Mouse (Mus musculus) thymus, postnatal 36 days (tissue): ENCODE measurements around the gene Cactin.

Experiments
- DNase-seq, 2 experiments: peaks; one replicate each; pipeline ENCODE4 v3.0.0; 2022; ENCODE audit warnings: mixed read lengths in 2 of 2

Gene Cactin

GRCm38 (mm10) chr10:81319741-81320549 is 958 bp upstream of the Cactin start:
- peak; percentile 60 to 95 for DNase-seq

GRCm38 (mm10) chr10:81321436-81321835 is 533 bp downstream of the Cactin start:
- DNase-seq = no peak

DNA sequence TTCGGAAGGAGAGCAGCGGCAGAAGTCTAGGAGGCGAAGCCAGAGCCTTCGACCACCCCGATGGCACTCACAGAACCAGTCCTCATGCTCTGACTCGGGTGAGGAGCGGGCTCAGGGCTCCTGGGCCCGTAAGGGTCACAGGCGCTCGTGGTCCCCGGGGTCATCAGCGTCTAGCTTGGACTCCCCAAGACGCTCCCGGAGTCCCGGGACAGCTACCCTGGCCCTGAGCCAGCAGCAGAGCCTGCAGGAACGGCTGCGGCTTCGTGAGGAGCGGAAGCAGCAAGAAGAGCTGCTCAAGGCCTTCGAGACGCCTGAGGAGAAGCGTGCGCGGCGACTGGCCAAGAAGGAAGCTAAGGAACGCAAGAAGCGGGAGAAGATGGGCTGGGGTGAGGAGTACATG is 1.5 kb downstream of the Cactin start:
- DNase-seq = peak in 1 of 2 experiments; percentile 43

DNA sequence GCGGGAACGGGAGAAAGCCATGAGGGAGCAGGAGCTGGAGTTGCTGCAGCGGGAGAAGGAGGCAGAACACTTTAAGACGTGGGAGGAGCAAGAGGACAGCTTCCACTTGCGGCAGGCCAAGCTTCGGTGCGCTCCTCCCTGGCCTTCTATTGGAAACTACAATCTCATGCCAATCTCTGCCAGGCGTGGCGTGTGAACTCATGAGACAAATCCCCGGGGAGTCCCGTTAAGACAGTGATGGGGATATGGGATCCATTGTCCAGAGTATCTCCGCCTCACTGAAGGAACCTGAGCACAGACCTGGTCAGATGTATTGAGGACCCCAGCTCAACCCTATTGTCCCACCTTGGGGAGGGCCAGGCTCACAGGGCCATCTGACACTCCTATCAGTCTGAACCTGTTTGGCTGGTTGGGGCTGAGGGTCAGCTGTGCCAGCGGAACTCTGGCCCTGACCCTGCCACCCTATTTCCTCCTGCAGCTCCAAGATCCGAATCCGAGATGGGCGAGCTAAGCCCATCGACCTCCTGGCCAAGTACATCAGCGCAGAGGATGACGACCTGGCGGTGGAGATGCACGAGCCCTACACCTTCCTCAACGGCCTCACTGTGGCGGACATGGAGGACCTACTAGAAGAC is 2.4 kb downstream of the Cactin start:
- no peak for DNase-seq

DNA sequence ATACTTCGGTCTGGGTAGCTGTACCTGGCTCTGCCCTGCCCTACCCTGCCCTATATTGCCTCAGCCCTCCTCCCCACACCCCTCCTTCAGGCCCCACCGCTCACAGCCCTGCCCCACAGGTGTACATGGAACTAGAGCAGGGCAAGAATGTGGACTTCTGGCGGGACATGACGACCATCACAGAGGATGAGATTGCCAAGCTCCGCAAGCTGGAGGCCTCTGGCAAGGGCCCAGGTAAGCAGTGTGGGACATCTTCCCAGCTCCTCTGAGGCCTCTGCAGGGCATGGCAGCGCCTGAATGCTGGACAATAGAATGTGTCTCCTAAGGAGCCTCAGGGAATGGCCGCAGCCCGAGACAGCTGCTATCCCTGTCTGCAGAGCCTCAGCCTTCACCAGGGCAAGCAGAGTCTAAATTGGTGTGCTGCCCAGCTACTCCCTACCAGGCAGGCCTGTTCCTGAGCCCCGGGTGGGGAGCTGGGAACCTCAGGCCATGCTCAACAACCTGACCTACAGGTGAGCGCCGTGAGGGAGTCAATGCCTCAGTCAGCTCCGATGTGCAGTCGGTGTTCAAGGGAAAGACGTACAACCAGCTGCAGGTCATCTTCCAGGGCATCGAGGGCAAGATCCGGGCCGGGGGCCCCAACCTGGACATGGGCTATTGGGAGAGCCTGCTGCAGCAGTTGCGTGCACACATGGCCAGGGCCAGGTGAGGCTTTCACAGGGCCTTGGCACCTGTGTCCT is 3.1 kb downstream of the Cactin start:
- peak in 1 of 2 experiments; percentile 16 for DNase-seq

DNA sequence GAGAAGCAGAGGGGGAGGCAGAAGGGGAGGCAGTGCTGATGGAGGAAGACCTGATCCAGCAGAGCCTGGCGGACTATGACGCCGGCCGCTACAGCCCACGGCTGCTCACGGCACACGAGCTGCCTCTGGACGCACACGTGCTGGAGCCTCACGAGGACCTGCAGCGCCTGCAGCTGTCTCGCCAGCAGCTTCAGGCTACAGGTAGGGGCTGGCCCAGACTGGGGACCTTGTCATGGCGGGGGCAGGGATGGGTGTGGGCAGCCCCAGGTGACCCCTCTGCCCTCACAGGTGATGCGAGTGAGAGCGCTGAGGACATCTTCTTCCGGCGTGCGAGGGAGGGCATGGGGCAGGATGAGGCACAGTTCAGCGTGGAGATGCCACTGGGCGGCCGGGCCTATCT is 4.3 kb downstream of the Cactin start:
- peak in 1 of 2 experiments; percentile 28 for DNase-seq

DNA sequence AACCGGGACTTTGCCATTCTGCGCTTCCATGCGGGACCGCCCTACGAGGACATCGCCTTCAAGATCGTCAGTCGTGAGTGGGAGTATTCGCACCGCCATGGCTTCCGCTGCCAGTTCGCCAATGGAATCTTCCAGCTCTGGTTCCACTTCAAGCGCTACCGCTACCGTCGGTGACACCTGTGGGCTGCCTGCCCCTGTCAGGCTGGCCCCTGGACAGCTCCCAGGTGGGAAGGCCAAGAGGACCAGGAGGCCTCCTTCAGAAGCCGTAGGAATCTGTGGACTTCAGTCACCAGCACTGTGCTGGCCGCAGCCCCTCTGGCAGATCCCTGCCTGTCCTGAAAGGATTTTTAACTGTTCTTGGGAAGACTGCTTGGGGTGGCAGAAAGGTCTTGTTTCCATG is 4.9 kb downstream of the Cactin start:
- DNase-seq = peak in 1 of 2 experiments; percentile 34

DNA sequence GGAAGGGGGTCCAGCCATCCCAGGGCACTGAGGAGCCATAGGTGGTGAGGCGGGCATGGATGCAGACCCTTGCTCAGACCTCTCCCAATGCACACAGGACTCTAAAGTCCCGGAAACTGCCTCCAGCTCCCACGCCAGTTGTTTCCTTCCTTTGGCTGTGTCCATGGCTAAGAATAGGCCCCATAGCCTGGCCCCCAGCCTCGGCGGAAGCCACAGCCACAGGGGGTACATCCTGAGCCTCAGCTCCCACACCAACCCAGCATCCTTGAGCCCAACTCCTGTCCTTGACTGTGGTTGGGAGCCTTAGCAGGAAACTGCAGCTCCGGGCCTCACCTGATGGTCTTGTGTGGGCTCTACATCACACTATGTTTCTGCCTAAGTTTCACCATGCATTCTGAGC is 6.0 kb downstream of the Cactin start:
- peak in 1 of 2 experiments; percentile 59 for DNase-seq

- peak in 1 of 2 experiments; percentile 55 for DNase-seq
These were observed 7.1 kb downstream of the Cactin start for GRCm38 (mm10) chr10:81327959-81328358.

DNA sequence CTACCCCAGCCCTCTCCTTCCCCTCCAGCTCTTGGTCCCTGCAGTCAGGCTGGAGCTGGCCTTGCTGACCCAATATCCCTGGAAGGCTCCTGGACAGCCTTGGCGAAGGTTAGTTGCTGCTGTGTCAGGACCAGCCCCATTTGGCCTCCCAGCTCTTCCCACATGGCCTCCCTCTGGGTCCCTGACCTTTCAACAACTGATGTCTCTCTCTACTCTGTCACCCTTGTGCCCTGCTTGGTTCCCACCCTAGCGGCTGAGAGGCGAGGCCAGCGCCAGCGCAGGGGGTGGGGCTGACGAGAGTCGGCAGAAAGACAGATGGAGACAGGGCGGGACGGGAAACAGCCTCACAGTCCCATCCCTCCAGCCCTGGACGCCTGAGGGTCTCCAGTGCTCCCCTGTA is 7.5 kb downstream of the Cactin start, which contains the start of gene Tbxa2r:
Gene Tbxa2r, plus strand, starts transcription at position 346 of the 400 bp plus-strand sequence.
- peak; percentile 90 to 93 for DNase-seq

GRCm38 (mm10) chr10:81329194-81329975 is 8.5 kb downstream of the Cactin start:
- peak; percentile 88 to 94 for DNase-seq

DNA sequence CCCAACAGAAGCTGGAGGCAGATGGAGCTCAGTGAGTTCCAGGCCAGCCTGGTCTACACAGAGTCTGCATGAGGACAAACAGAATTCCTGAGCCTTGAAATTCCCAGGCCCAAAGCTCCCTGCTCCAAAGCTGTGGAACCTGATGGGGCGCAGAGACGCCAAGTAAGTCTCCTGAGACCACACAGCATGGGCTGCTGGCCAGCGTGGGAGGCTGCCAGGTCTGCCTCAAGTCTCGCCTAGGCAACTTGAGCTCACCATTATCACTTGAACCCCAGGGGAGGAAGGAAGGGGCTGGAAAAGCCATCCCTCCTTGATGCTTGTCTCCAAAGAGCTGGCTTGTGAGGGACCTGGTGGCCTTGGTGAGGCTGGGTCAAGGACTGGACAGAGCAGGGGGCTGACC is 9.1 kb downstream of the Cactin start:
- DNase-seq = peak; percentile 39 to 43

DNA sequence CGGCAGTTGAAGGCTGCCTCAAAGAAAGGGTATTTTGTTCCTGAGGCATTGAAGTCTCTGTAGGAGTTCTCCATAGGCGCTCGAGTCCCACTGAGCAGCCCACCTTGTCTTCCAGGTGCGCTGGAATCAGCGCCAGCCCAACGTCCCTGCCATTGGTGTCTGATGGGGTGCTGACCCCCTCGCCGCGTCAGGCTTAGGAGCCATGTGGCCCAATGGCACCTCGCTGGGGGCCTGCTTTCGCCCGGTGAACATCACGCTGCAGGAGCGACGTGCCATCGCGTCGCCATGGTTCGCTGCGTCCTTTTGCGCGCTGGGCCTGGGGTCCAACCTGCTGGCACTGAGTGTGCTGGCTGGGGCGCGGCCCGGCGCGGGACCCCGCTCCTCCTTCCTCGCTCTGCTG is 11.4 kb downstream of the Cactin start:
- peak in 1 of 2 experiments; percentile 23 for DNase-seq

- DNase-seq = no peak
These were observed 13.4 kb downstream of the Cactin start for GRCm38 (mm10) chr10:81334324-81334723.

DNA sequence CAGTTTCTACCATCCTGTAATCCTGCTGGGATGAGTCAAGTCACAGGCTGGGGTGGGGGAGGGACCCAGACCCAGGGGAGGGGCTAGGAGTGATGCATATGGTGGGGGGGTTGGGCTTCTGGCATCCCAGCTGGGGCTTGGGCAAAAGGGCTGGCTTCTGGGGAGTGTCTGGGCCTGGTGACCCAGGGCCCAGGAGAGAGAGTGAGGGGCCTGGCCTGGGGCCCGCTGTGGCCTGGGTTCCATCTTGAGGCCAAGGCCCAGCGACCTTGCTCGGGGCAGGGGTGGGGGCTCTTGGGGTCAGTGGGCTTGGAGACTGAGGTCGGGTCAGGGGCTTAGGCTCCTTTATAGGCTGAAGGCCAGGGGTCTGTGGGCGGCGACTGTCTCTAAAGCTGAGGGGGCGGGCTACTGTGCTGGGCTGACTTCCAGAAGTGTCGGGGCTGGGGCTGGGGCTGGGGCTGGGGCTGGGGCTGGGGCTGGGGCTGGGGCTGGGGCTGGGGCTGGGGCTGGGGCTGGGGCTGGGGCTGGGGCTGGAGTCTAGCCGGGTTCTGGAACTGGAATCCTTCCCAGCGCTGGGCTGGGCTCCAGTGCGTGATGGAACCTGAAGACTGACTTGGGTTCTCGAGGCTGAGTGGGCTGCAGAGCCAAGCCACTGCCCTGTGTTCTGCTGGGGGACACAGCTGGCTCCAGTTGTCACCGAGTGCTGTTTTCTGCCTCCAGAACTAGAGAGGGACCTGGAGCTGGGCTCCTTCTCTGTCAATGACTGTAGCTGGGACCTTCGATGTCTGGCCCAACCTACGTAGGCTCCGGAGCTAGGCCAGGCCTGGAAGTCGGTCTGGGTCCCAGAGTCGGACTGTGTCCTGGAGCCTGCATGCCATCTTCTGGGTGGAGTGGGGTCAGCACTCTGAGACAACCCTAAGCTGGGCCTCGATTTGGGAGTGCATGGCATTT is 14.8 kb downstream of the Cactin start:
- DNase-seq = peak in 1 of 2 experiments; percentile 34

- no peak for DNase-seq
These were observed 15.7 kb downstream of the Cactin start for GRCm38 (mm10) chr10:81336558-81336957.

DNA sequence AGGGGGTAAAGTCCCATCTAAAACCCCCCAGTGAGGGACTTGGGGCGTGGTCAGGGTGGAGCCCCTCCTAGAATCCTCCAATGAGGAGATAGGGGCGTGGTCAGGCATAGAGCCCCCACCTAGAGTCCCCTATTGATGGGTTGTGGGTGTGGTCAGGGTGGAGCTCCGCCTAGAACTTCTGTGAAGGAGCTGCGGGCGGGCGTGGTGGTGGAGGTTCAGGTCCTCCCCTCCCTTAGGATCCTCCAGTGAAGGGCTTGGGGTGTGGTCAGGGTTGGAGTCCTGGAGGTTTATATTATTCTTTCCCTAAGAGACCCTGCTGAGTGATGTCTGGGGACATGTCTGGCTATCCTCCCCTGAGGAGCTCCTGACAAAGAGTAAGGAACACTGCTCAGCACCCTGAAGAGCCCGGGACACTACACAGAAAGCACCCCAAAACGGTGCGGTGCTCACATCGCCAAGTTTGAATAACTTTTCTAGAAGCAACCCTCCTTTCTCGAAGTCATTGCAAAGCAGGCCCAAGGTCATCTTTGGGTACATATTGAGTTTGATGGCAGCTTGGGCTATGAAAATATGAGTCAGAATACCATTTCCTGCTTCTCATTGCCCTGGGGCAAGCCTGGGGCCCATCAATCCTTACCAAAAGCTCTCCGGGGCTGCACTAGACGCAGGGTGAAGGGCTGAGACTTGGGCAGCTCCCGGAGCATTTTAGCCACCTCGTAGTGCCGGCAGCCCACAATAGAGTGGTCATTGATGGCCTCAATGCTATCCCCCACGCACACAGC is 19.8 kb downstream of the Cactin start:
- DNase-seq = peak in 1 of 2 experiments; percentile 53

DNA sequence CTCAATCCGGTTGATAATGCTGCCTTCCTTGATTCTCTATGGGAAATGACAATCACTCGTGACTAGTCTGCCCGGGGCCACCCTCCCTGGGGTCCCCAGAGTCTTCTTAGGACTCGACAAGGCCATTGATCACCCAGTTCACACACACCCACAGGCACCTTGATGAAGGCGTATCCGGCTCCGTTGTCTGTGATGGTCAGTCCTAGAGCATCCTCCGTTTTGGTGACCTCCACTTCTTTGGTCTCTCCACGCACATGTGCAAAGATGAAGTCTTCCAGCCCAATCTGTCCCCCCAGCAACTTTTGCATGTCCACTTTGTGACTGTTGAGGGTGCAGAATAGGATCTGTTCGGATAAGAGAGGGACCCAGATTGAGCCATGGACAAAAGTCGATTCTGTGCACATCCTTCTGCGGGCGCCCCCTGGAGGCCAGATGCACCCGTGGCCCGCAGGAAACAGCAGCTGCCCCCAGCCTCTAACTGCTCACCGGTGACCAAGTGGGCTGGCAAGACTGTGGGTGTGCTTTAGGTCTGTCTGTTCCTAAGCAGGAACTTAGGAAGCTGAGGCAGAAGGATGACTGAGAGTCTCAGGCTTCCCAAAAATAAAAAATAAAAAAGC is 20.5 kb downstream of the Cactin start:
- DNase-seq = peak; percentile 76 to 81

- peak in 1 of 2 experiments; percentile 51 for DNase-seq
These were observed 22.0 kb downstream of the Cactin start, which contains the start of gene Gipc3 for GRCm38 (mm10) chr10:81342686-81343505. TSS of gene Gipc3 (minus strand) at chr10:81343266.
